Mouse (Mus musculus) thymus, adult 2 months (tissue): ENCODE data around the gene Itga5.

Experiments
- CTCF ChIP-seq: fragments of 200-500 bp; IDR thresholded peaks from 2 replicates; pipeline ENCODE4 v1.5.1; 2012; ENCODE audit warnings: mild to moderate bottlenecking, control low read depth, low read length, moderate library complexity, borderline replicate concordance; ENCODE audit not compliant: control insufficient read depth, poor library complexity, insufficient read depth; ENCODE audit errors: extremely low read depth
- POLR2A ChIP-seq: fragments of 200-500 bp; IDR thresholded peaks from 2 replicates; pipeline ENCODE4 v1.6.1; 2012; ENCODE audit warnings: mild to moderate bottlenecking, low read length, control low read depth, moderate library complexity; ENCODE audit not compliant: control insufficient read depth, poor library complexity, insufficient read depth; ENCODE audit errors: extremely low read depth

DNA sequence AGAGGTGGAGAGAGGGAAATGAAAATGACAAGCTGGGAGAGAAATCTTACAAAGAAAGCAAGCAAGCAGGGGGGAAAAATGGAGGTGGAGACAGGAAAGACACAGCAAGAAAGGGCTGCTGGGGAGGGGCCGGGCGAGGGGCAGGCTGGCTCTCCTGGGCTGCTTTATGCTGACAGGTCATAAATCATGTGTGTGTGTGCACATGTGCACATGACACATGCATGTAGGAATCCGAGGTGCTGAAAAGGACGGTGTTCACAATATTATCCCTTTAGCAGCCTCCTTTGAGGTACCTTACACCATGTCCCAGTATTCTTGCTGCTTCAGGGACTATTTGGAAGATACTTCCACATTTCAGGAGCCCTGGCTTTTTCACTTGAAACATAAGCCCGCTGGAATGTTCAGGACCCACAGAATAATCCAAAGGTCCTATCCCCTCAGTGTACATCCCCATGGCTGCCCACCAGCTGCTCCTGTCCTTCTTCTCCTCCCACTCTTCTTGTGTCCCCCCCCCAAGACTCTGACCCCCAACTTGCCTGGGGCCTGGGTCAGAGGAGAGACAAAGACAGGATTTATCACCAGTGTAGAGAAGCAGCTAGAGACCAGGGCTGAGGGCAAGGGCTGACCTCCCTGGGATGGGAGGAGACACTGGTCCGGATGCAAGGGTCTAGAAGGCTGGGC is 64.1 kb downstream of the Itga5 start:
- no peak for TF ChIP-seq CTCF
- no peak for TF ChIP-seq POLR2A
